Mouse (Mus musculus): ENCODE results near the gene Fam8a1.

DNA sequence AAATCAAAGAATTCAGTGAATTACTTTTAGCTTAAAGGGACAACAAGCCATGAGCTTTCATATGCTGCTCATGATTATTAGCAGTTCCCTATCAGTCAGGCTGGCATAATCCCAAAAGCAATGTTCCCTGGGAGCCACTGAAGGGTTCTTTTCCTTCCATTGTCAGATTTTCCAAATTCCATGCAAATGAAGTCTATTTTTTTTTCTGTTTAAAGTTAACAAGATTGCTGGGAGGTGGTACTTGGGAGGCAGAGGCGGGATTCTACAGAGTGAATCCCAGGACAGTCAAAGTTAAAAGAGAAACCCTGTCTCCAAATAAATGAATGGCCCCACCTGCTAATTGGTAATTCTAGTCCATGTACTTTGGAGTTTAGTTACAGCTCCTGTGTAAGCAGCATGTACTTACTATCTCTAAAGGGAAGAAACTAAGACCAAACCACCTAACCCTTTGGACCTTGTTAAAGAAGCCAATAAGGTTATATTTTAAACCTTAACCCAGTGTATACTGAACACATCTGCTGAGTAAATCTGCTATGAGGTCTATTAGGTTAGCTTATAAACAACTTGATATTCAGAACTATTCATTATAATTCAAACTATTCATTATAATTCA lies 26.1 kb downstream of the Fam8a1 start:
- TF ChIP-seq CTCF (IDR thresholded peaks at IDR 0.05) (no peak), EP300 (IDR thresholded peaks at IDR 0.05; ENCODE audit: insufficient read depth, low read depth, low read length) (no peak), POLR2A (IDR thresholded peaks at IDR 0.05; ENCODE audit: insufficient read depth, low read depth, low read length) (no peak)

Measured in heart, adult 2 months (tissue).